Mouse (Mus musculus): ENCODE measurements at regions not wholly inside any gene's neighbourhood (a gene's known extent, or its start where the extent isn't known, plus 50 kb on each side); places are given as distances from the start of the nearest gene placed in this dataset.

DNA sequence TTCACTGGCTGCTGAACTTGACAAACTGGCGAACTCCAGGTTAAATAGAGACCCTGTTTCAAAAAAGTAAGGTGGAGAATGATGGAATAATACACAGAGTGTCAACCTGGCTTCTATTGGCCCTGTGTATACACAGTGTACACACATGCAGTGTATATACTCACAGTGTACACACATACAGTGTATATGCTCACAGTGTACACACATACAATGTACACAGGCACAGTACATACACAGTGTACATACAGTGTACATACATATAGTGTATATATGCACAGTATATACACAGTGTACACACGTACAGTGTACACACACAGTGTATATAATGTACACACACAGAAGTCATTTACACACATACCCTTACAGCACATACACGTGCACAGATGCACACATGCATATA, 52.4 kb upstream of the Aldh1b1 start:
- no peak for DNase-seq

DNA sequence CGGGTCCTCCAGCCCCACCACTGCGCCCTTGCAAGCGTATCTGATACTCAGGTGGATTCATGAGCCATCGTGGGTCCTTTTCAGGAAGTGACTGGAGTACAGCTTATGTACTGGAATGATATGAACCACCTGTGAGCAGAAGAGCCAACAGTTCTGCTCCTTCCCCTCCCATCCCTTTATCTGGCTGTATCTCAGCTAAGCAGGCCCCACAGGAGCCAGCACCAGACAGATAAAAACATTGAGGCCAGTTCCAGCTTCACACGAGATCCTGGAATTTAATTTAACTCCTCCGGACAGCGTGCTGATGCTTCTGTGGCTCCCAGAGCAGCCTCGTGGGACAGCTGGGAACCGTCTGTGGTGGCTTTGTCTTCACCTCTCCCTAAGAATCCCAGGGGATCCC, 53.1 kb upstream of the Aldh1b1 start:
- no peak for DNase-seq

- DNase-seq: no peak
These were observed 53.9 kb upstream of the Aldh1b1 start for GRCm38 (mm10) chr4:45744849-45745407.

DNA sequence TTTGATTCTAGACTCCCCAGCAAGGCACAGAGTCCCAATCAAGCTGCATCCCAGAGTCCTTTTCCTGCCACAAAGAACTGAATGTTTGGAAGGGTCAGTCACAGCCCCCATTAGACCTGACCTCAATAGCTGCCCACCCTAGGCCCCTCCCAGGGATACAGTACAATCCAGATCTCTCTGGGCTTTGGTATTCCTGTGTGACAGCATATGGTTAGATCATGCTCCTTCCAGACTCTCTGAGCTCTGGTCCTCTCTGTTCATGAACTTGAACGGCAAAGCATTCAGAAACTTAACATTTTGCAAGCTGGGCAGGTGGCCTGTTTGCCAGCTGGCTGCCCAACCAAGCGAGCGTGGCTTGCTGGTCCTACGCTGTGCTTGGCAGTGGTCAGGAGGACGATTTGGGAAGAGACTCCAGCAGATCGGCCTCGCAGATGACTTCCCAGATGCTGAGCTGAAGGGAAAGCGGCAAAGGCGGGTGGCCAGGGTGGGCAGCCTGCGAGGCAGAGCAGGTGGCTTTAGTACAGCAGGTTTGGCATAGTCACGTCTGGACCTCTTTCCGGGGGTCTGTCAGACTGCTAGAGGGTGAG, 58.0 kb upstream of the Aldh1b1 start:
- peak; percentile 69 to 76 for DNase-seq

DNA sequence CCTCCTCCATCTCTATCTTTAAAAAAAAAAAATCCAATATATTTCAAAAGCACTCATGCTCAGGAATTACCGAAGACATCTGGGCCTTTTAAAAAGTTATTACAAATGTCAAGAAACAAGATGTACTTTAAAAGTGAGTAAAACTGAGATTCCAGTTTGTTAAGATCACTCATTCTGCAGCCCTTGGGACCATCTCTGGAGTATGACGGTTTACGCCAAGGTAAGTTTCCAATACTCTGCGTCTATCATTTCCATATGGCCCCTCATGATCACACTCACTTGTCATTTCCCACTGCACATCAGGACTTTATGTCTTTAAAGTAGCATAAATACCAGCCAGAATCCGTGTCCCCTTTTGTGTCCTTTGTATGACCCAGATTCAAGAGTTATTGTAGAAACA, 58.5 kb upstream of the Aldh1b1 start:
- DNase-seq: no peak

- peak in 1 of 2 experiments; percentile 28 for DNase-seq
These were observed 59.1 kb upstream of the Aldh1b1 start for GRCm38 (mm10) chr4:45739696-45740095.

GRCm38 (mm10) chr4:45739168-45739567, 59.7 kb upstream of the Aldh1b1 start:
- no peak for DNase-seq

- no peak for DNase-seq
These were observed 60.1 kb upstream of the Aldh1b1 start for GRCm38 (mm10) chr4:45738746-45739145.

DNA sequence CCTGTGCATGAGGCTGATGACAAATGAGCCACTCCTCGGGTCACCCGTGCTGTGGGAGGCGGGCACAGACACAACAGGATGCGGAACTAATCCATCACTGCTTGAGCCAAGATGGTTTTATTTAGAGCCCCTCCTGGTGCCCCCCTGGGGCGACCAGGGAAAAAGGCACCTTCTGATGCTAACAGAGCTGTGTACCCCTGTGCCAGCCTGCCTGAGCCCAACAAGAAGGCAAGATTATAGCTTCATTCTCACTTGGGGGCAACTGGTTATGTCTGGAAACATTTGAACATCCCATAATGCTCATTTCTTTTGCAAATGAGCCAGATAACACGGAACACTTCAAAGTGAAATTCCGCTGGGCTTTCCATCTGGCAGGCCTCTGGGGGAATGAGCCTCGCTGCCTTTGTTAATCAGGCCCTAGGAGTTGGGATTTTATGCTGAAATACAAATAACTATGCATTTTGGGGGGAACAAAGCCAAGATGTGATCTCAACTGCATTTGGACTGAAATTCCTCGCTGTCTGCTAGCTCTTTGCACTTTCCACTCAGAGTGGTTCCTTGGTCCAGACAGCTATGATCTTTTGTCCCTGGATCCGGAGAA, 62.5 kb upstream of the Aldh1b1 start:
- no peak for DNase-seq

GRCm38 (mm10) chr4:45734011-45734410, 64.8 kb upstream of the Aldh1b1 start:
- no peak for DNase-seq

- peak; percentile 43 to 65 for DNase-seq
These were observed 67.7 kb upstream of the Aldh1b1 start for GRCm38 (mm10) chr4:45730862-45731831.

- DNase-seq: no peak
These were observed 69.0 kb upstream of the Aldh1b1 start for GRCm38 (mm10) chr4:45729801-45730200.

DNA sequence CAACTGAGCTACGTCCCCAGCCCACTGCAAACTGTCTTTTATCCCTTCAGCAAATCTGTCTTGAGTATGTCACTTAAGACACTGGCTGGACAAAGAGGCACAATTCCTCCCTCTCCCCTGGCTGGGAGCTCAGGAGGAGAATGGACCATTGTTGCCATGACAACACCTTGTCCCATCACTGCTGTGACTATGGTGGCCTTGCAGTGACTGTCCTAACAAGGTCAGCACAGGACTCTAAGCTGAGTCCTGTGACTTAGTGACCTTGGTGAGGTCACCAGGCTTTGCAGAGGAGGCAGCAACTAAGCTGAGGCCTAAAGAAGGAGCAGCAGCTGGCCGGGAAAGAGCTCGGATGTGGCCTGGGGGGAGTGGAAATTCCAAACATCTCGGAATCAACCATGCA, 70.0 kb upstream of the Aldh1b1 start:
- DNase-seq: no peak

- no peak for DNase-seq
These were observed 70.9 kb upstream of the Aldh1b1 start for GRCm38 (mm10) chr4:45727915-45728314.

GRCm38 (mm10) chr4:45727474-45727873, 71.3 kb upstream of the Aldh1b1 start:
- no peak for DNase-seq

DNA sequence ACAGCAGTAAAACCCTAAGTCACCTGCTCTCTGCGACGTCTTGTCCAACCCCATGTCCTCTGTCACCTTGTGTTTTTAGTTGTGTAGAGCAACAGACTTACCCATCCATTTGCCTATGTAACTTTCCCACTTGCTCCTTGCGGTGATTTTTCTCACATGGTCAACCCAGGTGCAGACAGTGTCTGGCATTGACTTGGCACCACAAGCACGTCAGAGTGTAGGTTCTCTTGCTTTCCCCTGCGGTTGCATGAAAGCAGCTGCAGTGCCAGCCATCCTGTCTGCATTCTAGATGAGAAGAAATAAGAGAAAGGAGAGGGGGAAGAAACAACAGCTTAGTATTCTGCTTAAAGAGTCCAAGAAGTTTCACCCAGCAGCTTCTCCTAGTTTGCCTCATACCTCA, 72.0 kb upstream of the Aldh1b1 start:
- DNase-seq: no peak

DNA sequence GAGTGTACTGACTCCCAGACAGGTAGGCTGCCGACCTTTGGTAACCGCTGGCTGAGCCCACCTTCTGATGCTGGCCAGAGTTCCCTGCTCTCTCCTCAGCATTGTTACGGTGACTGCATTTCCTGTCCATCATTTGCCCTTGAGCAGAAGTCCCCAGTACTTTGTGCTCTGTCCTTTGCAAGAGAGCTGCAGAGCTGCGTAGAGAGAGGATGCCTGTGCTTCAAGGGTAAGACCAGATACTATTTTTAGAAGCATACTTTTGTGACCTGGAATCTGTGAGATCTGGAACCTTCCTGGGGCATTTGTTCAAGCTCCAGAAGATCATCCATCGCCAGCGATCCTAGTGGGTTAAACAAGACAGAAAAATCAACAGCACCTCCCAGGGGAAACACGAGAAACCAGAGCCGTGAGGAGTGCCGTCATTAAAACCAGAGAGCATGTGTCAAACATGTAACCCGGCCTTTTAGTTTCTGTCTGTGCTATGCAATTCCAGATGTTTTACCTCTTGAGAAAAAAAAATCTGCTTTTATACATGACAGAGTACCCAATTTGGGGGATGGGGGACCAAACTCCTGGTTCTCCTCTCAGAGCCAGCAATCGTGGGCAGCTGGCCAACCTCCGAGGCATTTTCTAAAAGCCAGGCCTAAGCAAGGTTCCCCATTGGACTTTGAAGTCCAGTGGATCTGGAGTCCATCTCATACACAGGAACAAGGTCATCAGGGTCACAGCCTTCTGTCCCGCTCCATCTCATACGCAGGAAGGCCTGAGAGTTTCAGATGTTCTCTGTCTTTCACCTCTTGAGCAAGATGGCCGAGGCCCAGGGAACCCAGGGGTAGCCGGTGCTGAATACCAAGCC, 73.5 kb upstream of the Aldh1b1 start:
- peak in 1 of 2 experiments; percentile 35 for DNase-seq

- no peak for DNase-seq
These were observed 78.5 kb upstream of the Aldh1b1 start for GRCm38 (mm10) chr4:45720352-45720751.

- DNase-seq: no peak
These were observed 79.3 kb upstream of the Aldh1b1 start for GRCm38 (mm10) chr4:45719564-45719963.

- DNase-seq: no peak
These were observed 82.9 kb upstream of the Aldh1b1 start for GRCm38 (mm10) chr4:45715878-45716277.

DNA sequence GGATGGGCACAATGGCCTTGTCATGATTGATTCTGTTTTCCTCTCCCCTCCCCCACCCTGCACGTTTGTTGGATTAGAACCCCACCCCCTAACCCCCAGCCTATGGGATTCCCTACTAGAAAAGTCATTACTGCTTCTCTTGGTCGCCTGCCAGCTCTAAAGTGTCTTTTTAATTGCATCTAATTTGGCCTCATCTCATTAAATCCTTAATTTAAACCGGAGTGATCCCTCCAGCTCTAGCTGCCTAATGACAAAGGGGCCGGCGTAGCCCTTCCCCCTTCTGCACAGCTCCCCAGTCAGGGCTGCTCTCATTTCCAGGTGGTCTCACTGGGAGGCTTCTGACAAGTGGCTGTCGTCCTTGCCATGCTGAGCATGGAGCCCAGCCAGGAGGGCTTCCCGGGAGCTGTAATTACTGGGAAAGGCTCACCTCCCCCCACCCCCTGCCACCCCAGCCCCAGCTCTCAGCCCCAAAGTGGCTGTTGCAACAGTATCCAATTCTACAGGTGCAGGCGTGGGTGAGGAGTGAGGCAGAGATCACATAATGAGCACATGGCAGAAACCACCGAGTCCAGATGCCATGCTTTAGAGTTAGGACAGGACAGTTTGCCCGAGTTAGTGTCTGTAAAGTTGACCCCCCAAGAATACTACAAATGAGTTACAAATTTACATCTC, 84.8 kb upstream of the Aldh1b1 start:
- no peak for DNase-seq
